Mouse (Mus musculus) ES-E14 (cell line): ENCODE data around the gene Tgfb1. TPM values are rescaled to one million over a fixed set of nuclear protein-coding genes. Genes with fewer than 3 reads are reported as not detected.
A peak's percentile ranks its signal among the peaks of the same experiment; 100 is the strongest.

ENCODE experiments used
- DNase-seq: peaks from one replicate; pipeline ENCODE4 v3.0.0-alpha.2; 2013; ENCODE audit warnings: low read depth, low spot score
- H3K27ac ChIP-seq: 2 replicates; pipeline ENCODE4 v1.5.1; 2012; ENCODE audit warnings: low read depth, mild to moderate bottlenecking, low read length, moderate library complexity, mixed read lengths; ENCODE audit not compliant: poor library complexity, insufficient read depth, severe bottlenecking
- H3K36me3 ChIP-seq: 2 replicates; pipeline ENCODE4 v1.6.1; 2012; ENCODE audit warnings: mild to moderate bottlenecking, low read length, moderate library complexity, mixed read lengths; ENCODE audit not compliant: control insufficient read depth, poor library complexity, insufficient read depth, severe bottlenecking
- H3K4me1 ChIP-seq, 2 experiments: fragments of 150-350 bp in 1 of 2; sonication (generic) in 1 of 2; 2 replicates each; pipeline ENCODE4 v1.6.1; 2012; ENCODE audit warnings: low read length in 2 of 2, mild to moderate bottlenecking in 1 of 2, mixed read lengths in 1 of 2; ENCODE audit not compliant: control insufficient read depth in 2 of 2, insufficient read depth in 2 of 2, poor library complexity in 1 of 2
- H3K4me3 ChIP-seq, 2 experiments: fragments of 150-350 bp in 1 of 2; sonication (generic) in 1 of 2; 2 replicates each; pipeline ENCODE4 v1.5.1; 2012; ENCODE audit warnings: low read length in 2 of 2, low read depth in 1 of 2, mild to moderate bottlenecking in 1 of 2, mixed read lengths in 1 of 2; ENCODE audit not compliant: insufficient read depth in 1 of 2, poor library complexity in 1 of 2, severe bottlenecking in 1 of 2
- H3K9ac ChIP-seq: 2 replicates; pipeline ENCODE4 v1.6.1; 2012; ENCODE audit warnings: low read depth, mild to moderate bottlenecking, low read length, mixed read lengths; ENCODE audit not compliant: poor library complexity, insufficient read depth, severe bottlenecking
- H3K9me3 ChIP-seq: fragments of 150-350 bp; sonication (generic); 2 replicates; pipeline ENCODE4 v1.6.1; 2012; ENCODE audit warnings: low read depth, mild to moderate bottlenecking, low read length; ENCODE audit not compliant: control insufficient read depth, insufficient read depth
- CHD2 ChIP-seq: IDR thresholded peaks from 2 replicates; pipeline ENCODE4 v1.6.1; 2014; ENCODE audit warnings: mild to moderate bottlenecking, low read depth, low read length, inconsistent platforms
- HCFC1 ChIP-seq: IDR thresholded peaks from 2 replicates; pipeline ENCODE4 v1.6.1; 2012; ENCODE audit warnings: low read length, inconsistent platforms, borderline replicate concordance; ENCODE audit not compliant: insufficient read depth
- MAFK ChIP-seq: IDR thresholded peaks from 2 replicates; pipeline ENCODE4 v1.6.1; 2014; ENCODE audit warnings: mild to moderate bottlenecking, low read depth, low read length, inconsistent platforms; ENCODE audit not compliant: insufficient read depth
- ZC3H11A ChIP-seq: IDR thresholded peaks from 2 replicates; pipeline ENCODE4 v1.6.1; 2012; ENCODE audit warnings: low read depth, mild to moderate bottlenecking, inconsistent platforms, low read length, borderline replicate concordance
- ZNF384 ChIP-seq: IDR thresholded peaks from 2 replicates; pipeline ENCODE4 v1.6.1; 2012; ENCODE audit warnings: low read depth, low read length, inconsistent platforms
- in situ Hi-C, 2 experiments: fragments of 600-800 bp; cut with MboI; formaldehyde crosslinking; loops; one replicate each; pipeline ENCODE4 v1.15.1; 2025; ENCODE audit warnings: low sequenced_read_pairs in 2 of 2, inconsistent platforms in 1 of 2; ENCODE audit not compliant: unreplicated experiment in 2 of 2
- total RNA-seq: library from RNA; depleted of rRNA; stranded (reverse); fragments of 300-350 nt; gene quantifications from 2 replicates; pipeline ENCODE4 v1.2.3, GENCODE M21; 2012

Gene Tgfb1
- total RNA-seq, 1 experiment: 7.1 TPM

DNA sequence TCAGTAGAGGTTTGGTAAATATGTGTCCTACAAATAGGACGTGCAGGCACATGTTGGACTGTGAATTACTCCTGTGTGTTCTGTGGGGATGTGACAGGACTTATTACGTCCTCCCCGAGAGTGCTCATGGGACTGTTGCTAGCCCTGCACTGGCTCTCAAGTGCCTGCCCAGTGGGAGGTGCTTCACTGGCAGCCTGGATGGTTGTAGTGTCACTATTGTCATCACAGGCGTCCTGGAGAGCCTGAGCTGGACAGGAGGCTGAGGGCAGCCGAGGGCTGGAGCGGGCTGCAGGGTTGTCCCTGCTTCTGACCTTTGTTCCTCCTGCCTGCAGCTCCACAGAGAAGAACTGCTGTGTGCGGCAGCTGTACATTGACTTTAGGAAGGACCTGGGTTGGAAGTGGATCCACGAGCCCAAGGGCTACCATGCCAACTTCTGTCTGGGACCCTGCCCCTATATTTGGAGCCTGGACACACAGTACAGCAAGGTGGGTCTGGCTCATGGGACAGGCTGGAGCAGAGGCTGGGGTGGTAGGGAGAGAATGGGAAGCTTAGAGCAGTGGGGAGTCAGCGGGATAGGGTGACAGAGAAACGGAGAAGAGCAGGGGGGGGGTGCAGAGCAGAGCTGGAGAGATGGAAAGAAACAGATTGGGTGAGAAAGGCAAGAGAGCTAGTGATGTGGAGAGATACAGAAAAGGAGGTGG is 17.1 kb downstream of the Tgfb1 start:
- DNase-seq: no peak
- H3K4me1 ChIP-seq: peaks cover 0 to 13% of the 10 kb centered on the region in 2 experiments; a peak in 1 of 4 replicates
- TF ChIP-seq ZC3H11A (no peak), HCFC1 (no peak)
- no peaks in the 10 kb centered on the region for H3K9me3 ChIP-seq
- no peak overlapping the region for H3K27ac ChIP-seq
- in situ Hi-C loops: no loop called here
- no peak overlapping the region for H3K4me3 ChIP-seq
- no peaks in the 10 kb centered on the region for H3K36me3 ChIP-seq
- no peak overlapping the region for H3K9ac ChIP-seq

GRCm38 (mm10) chr7:25704716-25705364 is 18.0 kb downstream of the Tgfb1 start:
- no peaks in the 10 kb centered on the region for H3K36me3 ChIP-seq
- H3K9me3 ChIP-seq: no peaks in the 10 kb centered on the region
- H3K4me1 ChIP-seq: peaks cover 0 to 15% of the 10 kb centered on the region in 2 experiments; a peak in 1 of 4 replicates
- DNase-seq: no peak
- TF ChIP-seq ZNF384 (no peak), HCFC1 (0 out of 2 replicates have a peak, but pooled peaks have one; percentile 21)
- in situ Hi-C loops: no loop called here
- peak overlapping the region; percentile 50; the same call in 1 of the 2 replicates for H3K9ac ChIP-seq
- no peak overlapping the region for H3K27ac ChIP-seq
- peak overlapping the region; percentile 70 to 71 for H3K4me3 ChIP-seq

DNA sequence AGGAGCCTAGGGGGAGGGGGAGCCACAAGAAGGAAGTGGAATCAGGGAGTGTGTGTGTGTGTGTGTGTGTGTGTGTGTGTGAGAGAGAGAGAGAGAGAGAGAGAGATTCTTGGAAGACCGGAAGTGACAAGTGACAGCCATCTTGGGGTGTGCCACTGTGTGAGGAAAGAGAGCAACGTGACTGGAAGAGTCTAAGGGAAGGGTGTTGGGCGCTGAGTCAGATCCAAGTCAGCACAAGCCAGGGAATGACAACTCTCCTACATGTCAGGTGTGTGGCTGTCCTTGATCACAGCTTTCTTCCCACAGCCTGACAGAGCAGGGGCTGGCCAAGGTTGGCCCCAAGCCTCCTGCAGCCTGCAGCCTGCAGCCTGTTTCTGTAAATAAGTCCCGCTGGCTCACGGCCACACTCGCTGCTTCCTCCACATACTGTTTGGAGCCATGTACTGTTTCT is 19.0 kb downstream of the Tgfb1 start:
- Histone ChIP-seq H3K4me1 (peaks cover 3 to 21% of the 10 kb centered on the region in 2 experiments; a peak in 1 of 4 replicates), H3K9me3 (no peaks in the 10 kb centered on the region), H3K9ac (no peak overlapping the region), H3K4me3 (no peak overlapping the region), H3K36me3 (no peaks in the 10 kb centered on the region), H3K27ac (no peak overlapping the region)
- in situ Hi-C loops: no loop called here
- TF ChIP-seq ZC3H11A (no peak), MAFK (no peak), CHD2 (no peak), ZNF384 (no peak), HCFC1 (no peak)
- no peak for DNase-seq

DNA sequence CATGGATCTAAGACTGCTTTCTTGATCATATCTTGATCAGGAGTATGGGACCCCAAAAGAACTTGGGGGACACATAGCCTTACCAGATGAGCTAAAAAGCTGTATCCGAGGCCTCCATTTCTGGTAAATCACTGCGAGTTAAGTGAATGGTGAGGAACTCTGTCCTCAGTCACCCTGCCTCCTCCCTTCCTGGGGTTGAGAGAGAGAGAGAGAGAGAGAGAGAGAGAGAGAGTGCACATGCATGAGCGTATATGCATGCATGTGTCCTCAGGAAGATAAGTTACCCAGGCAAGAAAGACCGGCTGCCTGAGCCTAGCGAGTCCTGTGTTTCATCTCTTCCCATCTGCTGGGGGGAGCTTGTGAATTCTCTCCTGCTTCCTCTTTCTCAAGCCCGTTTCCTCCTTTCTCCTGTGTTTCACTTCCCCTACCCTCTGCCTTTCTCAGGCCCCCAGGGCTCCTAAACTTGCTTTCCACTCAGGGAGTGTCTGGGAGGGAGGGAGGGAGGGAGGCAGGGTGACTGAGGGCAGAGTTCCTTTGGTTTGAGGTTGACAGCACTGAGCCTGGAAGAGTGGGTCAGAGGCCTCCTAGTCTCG is 19.9 kb downstream of the Tgfb1 start:
- no peak overlapping the region for H3K27ac ChIP-seq
- no peak overlapping the region for H3K4me3 ChIP-seq
- TF ChIP-seq CHD2 (no peak), ZC3H11A (no peak), MAFK (no peak), ZNF384 (no peak), HCFC1 (no peak)
- H3K9ac ChIP-seq: no peak overlapping the region
- H3K4me1 ChIP-seq: peaks cover 3 to 26% of the 10 kb centered on the region in 2 experiments; a peak in 1 of 4 replicates
- H3K36me3 ChIP-seq: no peaks in the 10 kb centered on the region
- in situ Hi-C loops: no loop called here
- no peaks in the 10 kb centered on the region for H3K9me3 ChIP-seq
- no peak for DNase-seq
